Mouse (Mus musculus): ENCODE results near the gene Phka2. TPM values are rescaled to one million over a fixed set of nuclear protein-coding genes. Genes with fewer than 3 reads are reported as not detected.

The Phka2 gene
- total and polyA plus RNA-seq, 3 experiments, result 16.6 to 31.0 TPM; not detected in 1

GRCm38 (mm10) chrX:160489784-160490183, 12.2 kb upstream of the Phka2 start:
- Histone ChIP-seq H3K4me1 (ENCODE audit: control insufficient read depth in 1 of 2, insufficient read depth in 2 of 2, low read length in 2 of 2) (peaks cover 10 to 12% of the 10 kb centered on the region in 2 experiments), H3K36me3 (ENCODE audit: control insufficient read depth in 1 of 2, insufficient read depth in 2 of 2, low read length in 2 of 2) (peaks cover 0 to 19% of the 10 kb centered on the region in 2 experiments; a peak in 2 of 4 replicates), H3K9ac (ENCODE audit: control insufficient read depth, low read depth, low read length, poor library complexity, severe bottlenecking) (no peak overlapping the region), H3K27ac (ENCODE audit: control insufficient read depth, low read depth, low read length) (no peak overlapping the region), H3K79me2 (ENCODE audit: control insufficient read depth, insufficient read depth, low read length, poor library complexity) (no peaks in the 10 kb centered on the region), H3K9me3 (replicated peaks; ENCODE audit: insufficient read depth, low read length) (no peaks in the 10 kb centered on the region), H3K27me3 (ENCODE audit: control insufficient read depth in 1 of 2, insufficient read depth in 2 of 2, low read length in 2 of 2) (no peaks in the 10 kb centered on the region; a peak in 2 of 4 replicates), H3K4me3 (ENCODE audit: control insufficient read depth in 1 of 2, insufficient read depth in 1 of 2, low read depth in 2 of 2, low read length in 2 of 2) (no peak overlapping the region)
- DNase-seq (ENCODE audit: low read depth, low spot score), result peak; percentile 24
- TF ChIP-seq RCOR1 (IDR thresholded peaks at IDR 0.05; ENCODE audit: low read depth, low read length) (0 out of 2 replicates have a peak, but pooled peaks have one; percentile 40), ETS1 (IDR thresholded peaks at IDR 0.05; ENCODE audit: low read depth, low read length) (0 out of 2 replicates have a peak, but pooled peaks have one; percentile 30), NELFE (IDR thresholded peaks at IDR 0.05; ENCODE audit: low read depth, low read length) (no peak), EP300 (IDR thresholded peaks at IDR 0.05; ENCODE audit: low read depth in 1 of 2, low read length in 2 of 2) (peak; percentile 17 to 60; a peak in 2 of 4 replicates), GATA1 (IDR thresholded peaks at IDR 0.05; ENCODE audit: low read depth, low read length) (peak; percentile 38; the same call in 1 of the 2 replicates), CHD2 (IDR thresholded peaks at IDR 0.05; ENCODE audit: low read length) (no peak), TCF12 (IDR thresholded peaks at IDR 0.05; ENCODE audit: low read depth, low read length) (peak; percentile 58; the same call in 1 of the 2 replicates)

GRCm38 (mm10) chrX:160494333-160494732, 7.6 kb upstream of the Phka2 start:
- Histone ChIP-seq H3K9me3 (replicated peaks; ENCODE audit: insufficient read depth, low read length) (no peaks in the 10 kb centered on the region), H3K36me3 (ENCODE audit: control insufficient read depth in 1 of 2, insufficient read depth in 2 of 2, low read length in 2 of 2) (peaks cover 0 to 40% of the 10 kb centered on the region in 2 experiments; a peak in 2 of 4 replicates), H3K4me1 (ENCODE audit: control insufficient read depth in 1 of 2, insufficient read depth in 2 of 2, low read length in 2 of 2) (peaks cover 17% of the 10 kb centered on the region in 2 experiments), H3K9ac (ENCODE audit: control insufficient read depth, low read depth, low read length, poor library complexity, severe bottlenecking) (no peak overlapping the region), H3K4me3 (ENCODE audit: control insufficient read depth in 1 of 2, insufficient read depth in 1 of 2, low read depth in 2 of 2, low read length in 2 of 2) (no peak overlapping the region), H3K27ac (ENCODE audit: control insufficient read depth, low read depth, low read length) (no peak overlapping the region), H3K79me2 (ENCODE audit: control insufficient read depth, insufficient read depth, low read length, poor library complexity) (no peaks in the 10 kb centered on the region), H3K27me3 (ENCODE audit: control insufficient read depth in 1 of 2, insufficient read depth in 2 of 2, low read length in 2 of 2) (no peaks in the 10 kb centered on the region)
- TF ChIP-seq RCOR1 (IDR thresholded peaks at IDR 0.05; ENCODE audit: low read depth, low read length) (no peak), SMC3 (IDR thresholded peaks at IDR 0.05; ENCODE audit: low read depth, low read length) (no peak), ETS1 (IDR thresholded peaks at IDR 0.05; ENCODE audit: low read depth, low read length) (peak; percentile 79), CHD2 (IDR thresholded peaks at IDR 0.05; ENCODE audit: low read length) (no peak), ZNF384 (IDR thresholded peaks at IDR 0.05; ENCODE audit: low read depth, low read length) (peak; percentile 63), TAL1 (IDR thresholded peaks at IDR 0.05; ENCODE audit: low read length) (no peak; the same call in 1 of the 2 replicates), POLR2A (IDR thresholded peaks at IDR 0.05; ENCODE audit: control insufficient read depth in 1 of 2, insufficient read depth in 1 of 2, low read depth in 1 of 2, low read length in 2 of 2, poor library complexity in 1 of 2) (no peak), MEF2A (IDR thresholded peaks at IDR 0.05; ENCODE audit: extremely low read depth, insufficient replicate concordance, low read depth, low read length, poor library complexity, severe bottlenecking) (no peak), JUND (IDR thresholded peaks at IDR 0.05; ENCODE audit: low read depth, low read length) (no peak), EP300 (IDR thresholded peaks at IDR 0.05; ENCODE audit: low read depth in 1 of 2, low read length in 2 of 2) (peak in 1 of 2 experiments; percentile 32; a peak in 2 of 4 replicates)
- DNase-seq (ENCODE audit: low read depth, low spot score), result peak; percentile 75

- H3K9ac ChIP-seq (ENCODE audit: control insufficient read depth, low read depth, low read length, poor library complexity, severe bottlenecking), result no peak overlapping the region
- peaks cover 0 to 37% of the 10 kb centered on the region in 2 experiments; a peak in 2 of 4 replicates for H3K36me3 ChIP-seq (ENCODE audit: control insufficient read depth in 1 of 2, insufficient read depth in 2 of 2, low read length in 2 of 2)
- TF ChIP-seq CHD1 (IDR thresholded peaks at IDR 0.05; ENCODE audit: low read depth, low read length) (no peak), ZNF384 (IDR thresholded peaks at IDR 0.05; ENCODE audit: low read depth, low read length) (peak; percentile 51)
- H3K4me1 ChIP-seq (ENCODE audit: control insufficient read depth in 1 of 2, insufficient read depth in 2 of 2, low read length in 2 of 2), result peaks cover 15 to 17% of the 10 kb centered on the region in 2 experiments
- no peaks in the 10 kb centered on the region for H3K9me3 ChIP-seq (replicated peaks; ENCODE audit: insufficient read depth, low read length)
- H3K27me3 ChIP-seq (ENCODE audit: control insufficient read depth in 1 of 2, insufficient read depth in 2 of 2, low read length in 2 of 2), result no peaks in the 10 kb centered on the region
- H3K79me2 ChIP-seq (ENCODE audit: control insufficient read depth, insufficient read depth, low read length, poor library complexity), result no peaks in the 10 kb centered on the region
- H3K27ac ChIP-seq (ENCODE audit: control insufficient read depth, low read depth, low read length), result no peak overlapping the region
- peak overlapping the region; percentile 5 to 27; a peak in 2 of 4 replicates for H3K4me3 ChIP-seq (ENCODE audit: control insufficient read depth in 1 of 2, insufficient read depth in 1 of 2, low read depth in 2 of 2, low read length in 2 of 2)
- no peak for DNase-seq (ENCODE audit: low read depth, low spot score)
Measured at GRCm38 (mm10) chrX:160494921-160495320, 7.0 kb upstream of the Phka2 start.
